Mouse (Mus musculus): ENCODE measurements around the gene Mrfap1.

DNA sequence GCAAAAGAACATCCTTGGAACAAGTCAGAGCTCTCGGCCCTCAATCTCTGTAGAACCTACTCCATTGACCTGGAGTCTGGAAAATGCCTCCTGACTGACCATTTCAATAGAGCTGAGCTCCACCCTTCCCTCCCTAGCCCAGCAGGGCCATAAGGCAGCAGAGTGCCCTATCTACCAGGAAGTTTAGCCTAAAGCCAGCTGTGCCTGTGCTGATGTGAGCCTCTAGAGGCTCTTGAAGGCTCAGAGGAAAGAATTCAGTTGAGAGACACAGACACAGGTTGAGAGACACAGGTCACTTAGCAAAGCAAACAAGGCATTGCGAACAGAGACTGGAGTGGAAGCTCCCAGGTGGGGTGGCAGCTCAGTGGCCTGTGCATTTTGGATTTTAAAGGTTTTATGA is 21.3 kb downstream of the Mrfap1 start:
- TF ChIP-seq CTCF (IDR thresholded peaks at IDR 0.05; ENCODE audit: borderline replicate concordance, control insufficient read depth, extremely low read depth, insufficient read depth, low read length, poor library complexity) (no peak), POLR2A (IDR thresholded peaks at IDR 0.05; ENCODE audit: control insufficient read depth, extremely low read depth, insufficient read depth, low read length, poor library complexity) (no peak)

Measured in thymus, adult 2 months (tissue).